Mouse (Mus musculus) heart, adult 8-10 months (tissue): ENCODE measurements at regions not wholly inside any gene's neighbourhood (a gene's known extent, or its start where the extent isn't known, plus 50 kb on each side); places are given as distances from the start of the nearest gene placed in this dataset.

Experiments used
- DNase-seq: peaks from one replicate; pipeline ENCODE4 v3.0.0; 2022; ENCODE audit warnings: low spot score

- DNase-seq, result no peak
These were observed 194.9 kb upstream of the Gm10192 start for GRCm38 (mm10) chr4:97377593-97378542.

DNA sequence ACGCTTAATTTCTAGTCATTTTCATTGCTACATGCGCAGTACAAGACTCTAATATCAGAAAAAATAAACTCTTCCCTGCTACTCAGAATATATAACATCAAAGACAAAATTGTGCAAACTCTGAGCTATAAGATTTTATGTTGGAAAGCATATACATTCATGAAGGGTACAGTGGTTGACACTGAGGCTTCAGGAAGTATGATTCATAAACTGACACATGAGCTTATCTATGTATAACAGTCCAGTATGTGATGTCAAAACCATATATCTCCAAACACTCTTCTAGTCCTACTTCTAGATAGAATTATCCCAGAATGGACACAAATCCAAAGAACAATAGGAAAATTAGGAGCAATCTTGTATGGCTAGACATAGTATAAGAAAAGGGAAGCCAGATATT, 177.5 kb upstream of the Gm10192 start:
- DNase-seq, result no peak

DNA sequence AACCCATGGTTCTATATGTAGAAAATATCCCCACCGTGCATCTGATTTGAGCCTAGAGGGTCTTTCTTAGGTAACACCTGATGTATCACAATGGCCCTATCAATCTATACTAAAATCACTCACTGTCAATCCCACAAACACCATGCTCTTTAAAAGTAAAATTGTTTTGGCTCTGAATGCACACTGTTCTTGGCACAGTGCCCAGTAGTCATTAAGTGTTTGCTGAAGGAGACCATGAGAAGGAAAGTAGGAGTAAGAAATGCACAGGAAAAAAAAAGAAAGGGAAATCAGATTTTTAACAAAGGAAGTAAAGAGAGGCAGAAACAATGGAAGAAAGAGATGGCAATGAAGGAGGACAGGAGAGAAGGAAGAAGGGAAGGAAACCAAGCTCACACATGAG, 175.0 kb upstream of the Gm10192 start:
- DNase-seq, result no peak

DNA sequence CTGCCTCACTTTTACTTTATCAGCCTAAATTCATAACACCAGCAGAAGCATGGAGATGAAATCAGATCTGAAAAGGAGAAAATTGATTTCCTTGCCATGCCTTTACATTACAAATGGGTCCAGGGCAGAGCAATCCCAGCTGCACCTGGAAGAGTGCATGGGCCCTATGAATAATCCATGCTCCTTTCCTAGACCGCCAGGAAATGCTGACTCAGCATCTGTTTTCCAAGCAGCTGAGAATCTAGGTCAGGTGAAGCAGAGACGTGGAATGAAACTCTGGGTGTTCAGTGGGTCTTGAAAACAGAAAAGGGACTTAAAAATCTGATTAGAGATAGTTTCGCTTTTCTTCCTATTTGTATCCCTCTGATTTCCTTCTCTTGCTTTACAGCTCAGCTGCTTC, 163.8 kb upstream of the Gm10192 start:
- no peak for DNase-seq

DNA sequence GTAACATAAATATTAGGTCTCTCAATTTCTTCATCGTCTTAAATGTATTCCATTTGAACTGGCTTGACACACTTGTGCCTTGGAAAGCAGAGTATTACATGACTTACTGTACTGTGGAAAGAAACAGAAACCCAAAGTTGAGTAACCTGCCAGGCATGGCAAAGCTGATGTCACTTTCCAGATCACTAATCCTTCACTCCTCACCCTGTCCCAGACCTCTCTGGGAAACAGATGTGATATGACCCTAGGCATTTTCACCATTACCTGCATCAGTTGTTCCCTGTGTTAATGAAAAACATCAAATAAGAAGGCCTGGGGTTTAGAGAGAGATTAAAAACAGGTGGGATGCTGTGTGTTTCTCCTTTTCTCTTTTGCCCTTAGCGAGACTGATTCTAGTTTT, 161.4 kb upstream of the Gm10192 start:
- DNase-seq, result no peak

DNA sequence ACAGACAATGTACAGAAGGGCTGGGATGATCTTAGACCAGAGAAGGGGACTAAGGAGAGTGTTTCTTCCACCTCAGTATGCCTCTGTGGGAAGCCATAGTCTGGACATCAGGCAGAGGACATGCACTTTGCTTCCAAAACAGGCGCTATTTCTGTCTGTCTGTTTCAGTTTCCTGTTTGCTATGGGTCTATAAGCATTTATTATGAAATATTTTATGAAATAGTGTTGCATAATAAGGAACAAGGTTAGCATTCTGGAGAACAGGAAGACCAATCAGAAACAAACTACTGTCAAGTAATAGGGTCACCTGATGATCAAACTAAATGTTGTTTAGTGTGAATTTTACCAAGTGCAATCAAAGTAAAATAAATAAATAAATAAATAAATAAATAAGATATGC, 160.4 kb upstream of the Gm10192 start:
- no peak for DNase-seq
